Mouse (Mus musculus) midbrain, embryonic 14.5 days (tissue): ENCODE results near the gene Hbq1b. TPM values are rescaled to one million over a fixed set of nuclear protein-coding genes. Genes with fewer than 3 reads are reported as not detected.
"Not testable (repeated sequence)": the region's sequence is repeated elsewhere in the genome, so short reads cannot be mapped to it uniquely, and the experiment has no call there.

Experiments
- ATAC-seq: fragments of 200-750 bp; cut with Nextera tagmentation; 2 replicates; pipeline ENCODE4 v1.8.0; 2017; ENCODE audit warnings: moderate number of reproducible peaks, moderate library complexity; ENCODE audit not compliant: low FRiP score, low TSS enrichment
- DNase-seq: peaks from one replicate; pipeline ENCODE4 v3.0.0-alpha.2; 2015
- H3K27ac ChIP-seq: fragments of 300-500 bp; sonication (generic); replicated peaks from 2 replicates; pipeline ENCODE4 v1.5.1; 2014; ENCODE audit warnings: mild to moderate bottlenecking, low read depth, low read length, moderate library complexity
- H3K27me3 ChIP-seq: fragments of 300-500 bp; sonication (generic); 2 replicates; pipeline ENCODE4 v1.6.1; 2014; ENCODE audit warnings: low read length, control low read depth, mixed read lengths; ENCODE audit not compliant: control insufficient read depth, insufficient read depth
- H3K36me3 ChIP-seq: fragments of 300-500 bp; sonication (generic); 2 replicates; pipeline ENCODE4 v1.6.1; 2014; ENCODE audit warnings: low read length, control low read depth; ENCODE audit not compliant: control insufficient read depth, insufficient read depth
- H3K4me1 ChIP-seq: fragments of 300-500 bp; sonication (generic); 2 replicates; pipeline ENCODE4 v1.6.1; 2014; ENCODE audit warnings: mild to moderate bottlenecking, antibody characterized with exemption, low read length, control low read depth; ENCODE audit not compliant: control insufficient read depth, insufficient read depth
- H3K4me2 ChIP-seq: fragments of 300-500 bp; sonication (generic); 2 replicates; pipeline ENCODE4 v1.6.1; 2014; ENCODE audit warnings: mild to moderate bottlenecking, low read length, moderate library complexity
- H3K4me3 ChIP-seq: fragments of 300-500 bp; sonication (generic); replicated peaks from 2 replicates; pipeline ENCODE4 v1.5.1; 2014; ENCODE audit warnings: low read depth, low read length
- H3K9ac ChIP-seq: fragments of 300-500 bp; sonication (generic); replicated peaks from 2 replicates; pipeline ENCODE4 v1.6.1; 2014; ENCODE audit warnings: mild to moderate bottlenecking, low read length, moderate library complexity
- H3K9me3 ChIP-seq: fragments of 300-500 bp; sonication (generic); 2 replicates; pipeline ENCODE4 v1.6.1; 2016; ENCODE audit warnings: low read length, control low read depth, mixed read lengths; ENCODE audit not compliant: control insufficient read depth
- WGBS: fragments of 180-500 bp; shearing (Covaris S2); extraction: QIAGEN DNeasy Blood & Tissue Kit; methylation state at CpG from one replicate; pipeline ENCODE4 v1.1.7; 2014; 5-methylcytosine and 5-hydroxymethylcytosine counted together
- polyA plus RNA-seq: library from polyadenylated mRNA; unstranded; fragments of >200 nt; fragmentation: Nextera tagmentation; extraction: Ambion mirVana; gene quantifications from 2 replicates; pipeline ENCODE4 v1.2.1, GENCODE M21; 2014

Hbq1b gene
- polyA plus RNA-seq, 1 experiment from 2014 or later: not detected

DNA sequence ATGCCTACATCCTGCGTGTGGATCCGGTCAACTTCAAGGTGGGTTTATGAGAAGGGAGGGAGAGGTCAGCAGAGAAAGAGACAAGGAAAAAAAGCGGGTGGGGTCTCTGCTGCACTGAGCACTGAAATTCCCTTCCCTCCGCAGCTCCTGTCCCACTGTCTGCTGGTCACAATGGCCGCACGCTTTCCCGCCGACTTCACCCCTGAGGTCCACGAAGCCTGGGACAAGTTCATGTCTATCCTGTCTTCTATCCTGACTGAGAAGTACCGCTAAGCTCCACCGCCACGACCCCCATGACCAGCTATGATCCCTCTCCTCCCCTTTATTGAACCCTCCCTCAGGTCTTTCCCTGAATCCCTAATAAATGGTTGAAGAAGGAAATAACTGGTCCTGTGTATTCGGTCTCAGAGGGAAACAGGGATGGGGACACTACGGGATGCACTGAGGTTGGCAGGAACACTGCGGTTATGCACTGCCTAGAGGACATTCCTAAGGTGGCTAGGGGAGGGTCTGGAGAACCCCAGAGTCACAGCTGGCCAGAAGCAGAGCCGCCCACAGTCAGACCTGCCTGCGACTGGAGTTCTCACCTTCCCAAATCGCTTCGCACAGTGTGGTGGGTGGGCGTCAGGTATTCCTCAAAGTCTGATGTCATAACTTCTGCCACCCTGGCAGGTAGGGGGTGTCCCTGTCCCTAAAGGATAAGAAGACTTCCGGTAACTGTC, 8.9 kb upstream of the Hbq1b start:
- DNase-seq (no peak), ATAC-seq (no peak)
- H3K4me3 ChIP-seq: no peak overlapping the region
- H3K4me1 ChIP-seq: no peaks in the 10 kb centered on the region
- H3K27me3 ChIP-seq: no peaks in the 10 kb centered on the region
- no peak overlapping the region for H3K9ac ChIP-seq
- H3K36me3 ChIP-seq: no peaks in the 10 kb centered on the region
- no peak overlapping the region for H3K27ac ChIP-seq
- no peaks in the 10 kb centered on the region for H3K9me3 ChIP-seq
- 73% methylated on average over 21 of the region's 21 CpGs for WGBS
- no peak overlapping the region for H3K4me2 ChIP-seq

DNA sequence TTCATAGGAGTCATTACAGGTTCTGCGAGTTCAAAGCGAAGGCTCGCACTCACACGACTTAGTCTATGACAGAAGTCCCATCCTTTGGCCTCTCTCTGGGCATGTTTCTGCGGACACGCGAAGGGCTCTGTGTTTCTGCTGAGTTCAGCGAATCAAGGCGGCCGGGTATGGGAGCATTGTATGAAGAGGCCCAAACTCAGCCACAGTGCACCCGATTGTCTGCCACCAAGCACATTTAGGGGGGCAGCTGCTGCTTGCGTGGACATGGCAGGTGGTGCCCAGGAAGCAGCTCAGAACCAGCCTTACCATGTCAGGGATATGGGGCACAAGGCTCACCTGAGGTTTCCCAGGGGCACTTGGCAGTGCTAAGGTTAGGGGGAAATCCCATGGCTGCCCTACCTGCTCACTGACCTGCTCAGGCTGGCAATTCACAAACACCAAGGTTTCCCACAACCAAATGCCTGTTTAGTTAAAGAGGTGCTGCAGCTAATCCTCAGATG, 8.3 kb upstream of the Hbq1b start:
- no peak overlapping the region for H3K4me2 ChIP-seq
- 82% methylated on average over 12 of the region's 12 CpGs for WGBS

DNA sequence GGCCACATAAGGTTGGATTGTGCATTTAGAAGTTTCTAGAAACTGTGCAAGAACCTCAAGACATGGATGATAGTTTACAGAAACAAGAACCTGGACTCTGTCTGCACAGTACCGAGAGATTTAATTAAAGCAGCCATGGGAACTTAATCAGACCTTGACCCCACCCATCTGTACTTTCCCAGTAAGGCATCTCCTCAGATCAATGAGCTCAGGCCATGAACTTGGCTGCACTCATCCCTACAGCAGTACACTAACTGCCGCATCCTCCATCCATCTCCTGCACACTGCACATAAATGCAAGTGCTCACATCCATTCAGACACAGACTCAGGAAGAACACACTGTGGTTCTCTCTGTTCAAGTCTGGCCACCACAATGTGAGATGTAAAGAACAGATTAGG, 6.1 kb upstream of the Hbq1b start:
- Histone ChIP-seq H3K4me2 (no peak overlapping the region), H3K9ac (no peak overlapping the region), H3K27ac (no peak overlapping the region), H3K27me3 (no peaks in the 10 kb centered on the region), H3K4me3 (no peak overlapping the region), H3K9me3 (no peaks in the 10 kb centered on the region), H3K36me3 (no peaks in the 10 kb centered on the region), H3K4me1 (no peaks in the 10 kb centered on the region)
- DNase-seq (no peak), ATAC-seq (no peak)
- WGBS: 80% methylated on average over 2 of the region's 2 CpGs

More for the DNA sequence above, 8.3 kb upstream of the Hbq1b start:
- no peak for ATAC-seq
- DNase-seq: no peak
- no peaks in the 10 kb centered on the region for H3K36me3 ChIP-seq
- no peak overlapping the region for H3K9ac ChIP-seq
- no peaks in the 10 kb centered on the region for H3K27me3 ChIP-seq
- no peak overlapping the region for H3K27ac ChIP-seq
- H3K9me3 ChIP-seq: no peaks in the 10 kb centered on the region
- H3K4me1 ChIP-seq: no peaks in the 10 kb centered on the region
- H3K4me3 ChIP-seq: no peak overlapping the region

- Histone ChIP-seq H3K36me3 (no peaks in the 10 kb centered on the region), H3K9me3 (no peaks in the 10 kb centered on the region), H3K4me3 (no peak overlapping the region), H3K4me2 (no peak overlapping the region), H3K27me3 (no peaks in the 10 kb centered on the region), H3K9ac (no peak overlapping the region), H3K4me1 (no peaks in the 10 kb centered on the region), H3K27ac (no peak overlapping the region)
- no peak for DNase-seq
- WGBS: 85% methylated on average over 1 of the region's 1 CpGs
- ATAC-seq: no peak
Observed at GRCm38 (mm10) chr11:32281416-32282144, 5.2 kb upstream of the Hbq1b start.

- H3K9ac ChIP-seq: not testable (repeated sequence)
Observed at GRCm38 (mm10) chr11:32283091-32283777, 3.5 kb upstream of the Hbq1b start, which contains the start of gene Hba-a1. TSS of gene Hba-a1 (plus strand) at chr11:32283511.

GRCm38 (mm10) chr11:32284582-32284981, 2.2 kb upstream of the Hbq1b start:
- H3K4me1 ChIP-seq, H3K36me3 ChIP-seq, DNase-seq, H3K9ac ChIP-seq, H3K9me3 ChIP-seq, H3K27ac ChIP-seq, H3K4me2 ChIP-seq, H3K4me3 ChIP-seq, ATAC-seq, H3K27me3 ChIP-seq: not testable (repeated sequence)
- WGBS: 64% methylated on average over 2 of the region's 2 CpGs

More at GRCm38 (mm10) chr11:32283091-32283777, 3.5 kb upstream of the Hbq1b start, which contains the start of gene Hba-a1:
- not testable (repeated sequence) for ATAC-seq, DNase-seq, H3K9me3 ChIP-seq, H3K4me2 ChIP-seq, H3K27me3 ChIP-seq, H3K4me3 ChIP-seq, H3K36me3 ChIP-seq, H3K27ac ChIP-seq, H3K4me1 ChIP-seq
- WGBS: 56% methylated on average over 1 of the region's 5 CpGs

DNA sequence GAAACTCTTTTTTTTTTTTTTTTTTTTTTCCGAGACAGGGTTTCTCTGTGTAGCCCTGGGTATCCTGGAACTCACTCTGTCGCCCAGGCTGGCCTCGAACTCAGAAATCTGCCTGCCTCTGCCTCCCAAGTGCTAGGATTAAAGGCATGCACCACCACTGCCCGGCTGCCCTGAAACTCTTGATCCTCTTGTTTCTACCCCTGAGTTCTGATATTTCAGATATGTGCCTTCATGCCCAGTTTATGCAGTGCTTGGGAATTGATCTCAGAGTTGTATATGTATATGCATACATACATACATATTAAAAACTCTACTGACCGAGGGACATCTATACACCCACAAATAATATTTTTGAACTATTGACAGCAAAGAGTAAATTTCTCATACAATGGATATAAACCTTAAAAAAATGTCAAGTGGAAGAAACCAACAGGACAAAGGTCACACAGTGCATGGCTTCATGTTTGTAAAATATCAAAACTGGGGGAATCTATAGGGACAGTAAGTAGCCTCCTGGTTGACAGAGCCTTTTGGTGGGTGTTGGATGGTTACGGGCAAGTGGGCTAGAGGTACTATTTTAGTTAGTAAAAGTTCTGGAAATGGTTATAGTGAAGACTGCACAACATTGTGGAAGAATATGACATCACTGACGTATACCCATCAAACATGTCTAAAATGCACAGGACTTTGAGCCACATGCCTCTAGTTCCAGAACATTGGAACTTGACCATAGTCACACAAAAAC, 1.6 kb upstream of the Hbq1b start:
- 83% methylated on average over 7 of the region's 7 CpGs for WGBS
- H3K9ac ChIP-seq: no peak overlapping the region
- no peaks in the 10 kb centered on the region for H3K9me3 ChIP-seq
- no peak for DNase-seq
- no peaks in the 10 kb centered on the region for H3K4me1 ChIP-seq
- no peak overlapping the region for H3K27ac ChIP-seq
- H3K36me3 ChIP-seq: no peaks in the 10 kb centered on the region
- no peak overlapping the region for H3K4me2 ChIP-seq
- H3K4me3 ChIP-seq: no peak overlapping the region
- ATAC-seq: no peak
- H3K27me3 ChIP-seq: no peaks in the 10 kb centered on the region

- H3K4me3 ChIP-seq, H3K36me3 ChIP-seq, H3K9ac ChIP-seq, H3K27me3 ChIP-seq, DNase-seq, H3K27ac ChIP-seq, ATAC-seq, H3K4me2 ChIP-seq, H3K4me1 ChIP-seq, H3K9me3 ChIP-seq: not testable (repeated sequence)
Observed at GRCm38 (mm10) chr11:32285887-32286286, 878 bp upstream of the Hbq1b start.
